Mouse (Mus musculus): Measurements from ENCODE around the gene Pde11a. TPM values are rescaled to one million over a fixed set of nuclear protein-coding genes. Genes with fewer than 3 reads are reported as not detected.

Pde11a gene
- polyA plus RNA-seq, 1 experiment from 2014 or later, result 0.54 TPM

DNA sequence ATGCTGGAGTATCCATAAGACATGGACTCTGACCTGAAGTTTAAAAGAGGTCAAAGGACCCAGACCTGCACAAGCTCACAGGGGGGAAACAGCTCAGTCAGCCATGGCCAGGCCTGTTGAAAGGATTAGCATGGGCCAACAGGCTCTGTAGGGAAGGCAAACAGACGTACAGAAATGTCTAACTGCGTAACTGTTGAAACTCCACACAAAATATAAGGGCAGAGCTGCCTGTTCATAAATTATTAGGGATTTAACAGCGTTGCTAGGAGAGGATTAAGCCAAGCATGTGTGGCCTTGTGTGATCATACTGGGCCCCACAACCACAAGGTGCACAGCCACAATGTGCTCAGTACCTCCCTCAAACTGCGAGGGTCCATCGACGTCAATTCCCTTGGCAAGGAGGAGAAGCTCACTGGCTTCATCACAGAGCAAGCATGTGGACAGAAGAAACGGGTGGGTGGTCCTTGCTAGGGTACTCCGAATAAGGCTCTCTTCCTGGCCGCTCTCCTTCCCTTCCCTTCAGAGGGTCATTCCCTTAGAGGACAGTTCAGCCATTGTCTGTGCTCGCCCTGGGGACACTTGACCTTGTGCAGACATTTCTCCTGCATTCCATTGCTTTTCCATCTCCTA is 375.2 kb downstream of the Pde11a start:
- no peak for ATAC-seq
- Histone ChIP-seq H3K9ac (ENCODE audit: low read depth, low read length) (no peak overlapping the region), H3K4me2 (ENCODE audit: low read length) (no peak overlapping the region), H3K27me3 (ENCODE audit: control insufficient read depth, insufficient read depth, low read depth, low read length) (no peaks in the 10 kb centered on the region), H3K4me1 (ENCODE audit: control insufficient read depth, insufficient read depth, low read length) (peaks cover 21% of the 10 kb centered on the region), H3K4me3 (ENCODE audit: low read depth, low read length) (no peak overlapping the region), H3K36me3 (ENCODE audit: control insufficient read depth, insufficient read depth, low read length) (no peaks in the 10 kb centered on the region), H3K9me3 (replicated peaks; ENCODE audit: control insufficient read depth, low read length, poor library complexity, severe bottlenecking) (no peaks in the 10 kb centered on the region), H3K27ac (ENCODE audit: low read length) (no peak overlapping the region)
- 40% methylated on average over 10 of the region's 10 CpGs for WGBS

DNA sequence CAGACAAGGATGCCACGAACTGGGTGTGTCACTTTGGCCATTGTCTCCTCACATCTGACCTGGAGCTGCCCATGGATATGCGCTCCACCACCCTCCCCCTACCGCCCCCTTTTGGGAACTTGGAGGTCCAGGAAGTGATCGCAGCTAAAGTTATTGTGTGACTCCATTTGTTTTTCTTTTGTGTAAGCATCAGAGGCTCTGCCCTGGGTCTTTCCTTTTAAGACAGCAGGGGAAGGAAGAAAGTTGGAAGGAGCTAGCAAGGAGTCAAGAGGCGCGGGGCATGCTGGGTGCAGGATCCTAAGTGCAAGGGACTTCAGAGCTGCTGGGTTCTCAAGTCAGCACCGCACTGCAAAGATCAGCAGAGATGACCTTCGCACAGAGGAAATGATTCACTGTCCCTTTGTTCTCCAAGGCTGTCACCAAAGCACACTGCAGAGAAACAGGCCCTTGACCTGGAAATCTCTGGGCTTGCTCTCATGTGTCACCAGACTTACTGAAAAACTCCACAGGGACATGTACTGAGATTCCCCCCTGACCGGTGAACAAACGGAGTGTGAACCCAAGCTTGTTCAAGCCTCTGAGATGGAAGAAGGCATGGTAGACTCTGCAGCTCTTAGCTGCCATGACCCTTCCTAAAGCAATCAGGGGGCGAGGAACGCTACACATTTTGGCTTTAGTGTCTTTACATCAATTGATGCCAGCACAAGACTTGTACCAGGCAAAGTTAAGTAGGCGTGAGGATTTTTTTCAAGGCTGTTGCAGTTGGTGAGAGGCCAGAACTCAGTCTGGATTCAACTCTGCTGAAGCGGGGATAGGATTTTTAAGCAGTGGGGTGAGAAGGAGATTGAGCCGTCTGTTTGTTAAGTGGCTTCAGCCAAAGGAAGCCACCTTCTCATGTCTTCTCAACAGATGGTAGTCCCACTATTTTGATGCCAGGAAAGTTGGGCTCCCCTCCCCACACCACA is 377.9 kb downstream of the Pde11a start:
- Histone ChIP-seq H3K4me3 (ENCODE audit: low read depth, low read length) (no peak overlapping the region), H3K27ac (ENCODE audit: low read length) (no peak overlapping the region), H3K4me1 (ENCODE audit: control insufficient read depth, insufficient read depth, low read length) (peaks cover 21% of the 10 kb centered on the region), H3K4me2 (ENCODE audit: low read length) (peak overlapping the region; percentile 48), H3K9ac (ENCODE audit: low read depth, low read length) (peak overlapping the region; percentile 40; the same call in 1 of the 2 replicates), H3K9me3 (replicated peaks; ENCODE audit: control insufficient read depth, low read length, poor library complexity, severe bottlenecking) (no peaks in the 10 kb centered on the region), H3K36me3 (ENCODE audit: control insufficient read depth, insufficient read depth, low read length) (no peaks in the 10 kb centered on the region), H3K27me3 (ENCODE audit: control insufficient read depth, insufficient read depth, low read depth, low read length) (no peaks in the 10 kb centered on the region)
- WGBS, result 51% methylated on average over 15 of the region's 15 CpGs
- 0 out of 2 replicates have a peak, but pooled peaks have one; percentile 32 for ATAC-seq

DNA sequence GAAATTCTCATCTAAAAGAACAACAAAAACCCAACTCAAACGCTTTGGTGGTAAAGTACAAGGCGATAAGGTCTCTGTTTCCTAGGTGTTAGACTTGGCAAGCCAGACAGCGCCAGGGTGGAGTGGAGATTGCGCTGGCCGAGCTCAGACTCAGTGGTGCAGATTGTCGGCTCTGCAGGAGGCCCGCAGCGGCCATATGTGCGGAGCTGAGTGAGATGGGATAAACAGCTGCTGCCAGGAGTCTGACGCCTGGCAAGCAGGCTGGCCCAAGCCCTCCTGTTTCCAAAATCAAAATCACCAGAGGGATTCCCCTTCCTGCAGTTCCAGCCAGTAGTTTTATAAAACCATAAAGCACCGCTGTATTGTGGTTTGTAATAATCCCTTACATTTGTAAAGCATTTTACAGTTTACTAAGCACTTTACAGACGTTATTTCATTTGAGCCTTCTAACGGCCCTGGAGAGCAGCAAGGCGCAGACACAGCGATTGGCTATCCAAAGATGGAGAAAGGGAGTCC is 378.7 kb downstream of the Pde11a start:
- peak overlapping the region; percentile 40; the same call in 1 of the 2 replicates for H3K27ac ChIP-seq (ENCODE audit: low read length)

DNA sequence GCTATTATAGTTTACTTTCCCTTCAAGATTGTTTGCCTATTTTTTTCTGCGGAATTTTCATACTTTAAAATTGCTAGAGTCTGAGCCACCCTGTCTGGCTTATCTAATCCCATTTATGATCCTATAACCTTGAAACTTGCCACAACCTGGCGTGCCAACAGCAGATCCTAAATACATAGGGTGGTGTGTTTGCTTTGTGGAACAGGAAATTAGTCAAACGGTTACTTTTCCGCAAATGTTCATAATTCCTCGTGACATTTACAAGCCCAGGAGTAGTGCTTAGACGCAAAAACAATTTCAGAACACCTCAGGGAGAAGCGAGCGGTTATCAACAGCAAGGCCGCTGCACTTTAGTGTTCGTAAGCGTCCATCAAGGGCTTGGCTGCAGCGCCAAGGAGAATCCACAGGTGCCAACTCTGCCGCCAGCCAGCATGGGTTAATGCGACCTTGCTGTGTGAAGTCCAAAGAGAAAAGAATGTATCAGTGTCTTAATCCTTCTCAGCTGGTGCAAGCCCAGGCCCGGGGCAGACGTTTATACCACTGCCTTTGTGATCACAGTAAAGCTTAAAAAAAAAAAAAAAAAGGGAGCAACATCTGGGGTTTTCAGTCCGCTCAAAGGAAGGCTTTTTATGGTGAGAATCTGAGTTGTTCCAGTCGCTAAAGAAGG is 379.3 kb downstream of the Pde11a start:
- ATAC-seq, result peak; percentile 48; the same call in 1 of the 2 replicates
- 20% methylated on average over 18 of the region's 18 CpGs for WGBS
- H3K36me3 ChIP-seq (ENCODE audit: control insufficient read depth, insufficient read depth, low read length), result no peaks in the 10 kb centered on the region
- peak overlapping the region; percentile 40; the same call in 1 of the 2 replicates for H3K27ac ChIP-seq (ENCODE audit: low read length)
- H3K27me3 ChIP-seq (ENCODE audit: control insufficient read depth, insufficient read depth, low read depth, low read length), result no peaks in the 10 kb centered on the region
- H3K4me1 ChIP-seq (ENCODE audit: control insufficient read depth, insufficient read depth, low read length), result peaks cover 15% of the 10 kb centered on the region
- peak overlapping the region; percentile 9; the same call in 1 of the 2 replicates for H3K4me3 ChIP-seq (ENCODE audit: low read depth, low read length)
- H3K9me3 ChIP-seq (replicated peaks; ENCODE audit: control insufficient read depth, low read length, poor library complexity, severe bottlenecking), result no peaks in the 10 kb centered on the region
- peak overlapping the region; percentile 48 for H3K4me2 ChIP-seq (ENCODE audit: low read length)
- H3K9ac ChIP-seq (ENCODE audit: low read depth, low read length), result peak overlapping the region; percentile 40; the same call in 1 of the 2 replicates

More for the DNA sequence above, 378.7 kb downstream of the Pde11a start:
- Histone ChIP-seq H3K4me1 (ENCODE audit: control insufficient read depth, insufficient read depth, low read length) (peaks cover 20% of the 10 kb centered on the region), H3K27me3 (ENCODE audit: control insufficient read depth, insufficient read depth, low read depth, low read length) (no peaks in the 10 kb centered on the region), H3K4me3 (ENCODE audit: low read depth, low read length) (peak overlapping the region; percentile 9; the same call in 1 of the 2 replicates), H3K9ac (ENCODE audit: low read depth, low read length) (peak overlapping the region; percentile 40), H3K9me3 (replicated peaks; ENCODE audit: control insufficient read depth, low read length, poor library complexity, severe bottlenecking) (no peaks in the 10 kb centered on the region), H3K36me3 (ENCODE audit: control insufficient read depth, insufficient read depth, low read length) (no peaks in the 10 kb centered on the region), H3K4me2 (ENCODE audit: low read length) (peak overlapping the region; percentile 48)
- WGBS, result 7% methylated on average over 15 of the region's 15 CpGs
- ATAC-seq, result peak; percentile 73; the same call in 1 of the 2 replicates

GRCm38 (mm10) chr2:75955709-75956108 is 382.9 kb downstream of the Pde11a start:
- Histone ChIP-seq H3K4me1 (ENCODE audit: control insufficient read depth, insufficient read depth, low read length) (peaks cover 15% of the 10 kb centered on the region), H3K4me3 (ENCODE audit: low read depth, low read length) (no peak overlapping the region), H3K27ac (ENCODE audit: low read length) (no peak overlapping the region), H3K36me3 (ENCODE audit: control insufficient read depth, insufficient read depth, low read length) (no peaks in the 10 kb centered on the region), H3K9ac (ENCODE audit: low read depth, low read length) (no peak overlapping the region), H3K27me3 (ENCODE audit: control insufficient read depth, insufficient read depth, low read depth, low read length) (no peaks in the 10 kb centered on the region), H3K4me2 (ENCODE audit: low read length) (no peak overlapping the region), H3K9me3 (replicated peaks; ENCODE audit: control insufficient read depth, low read length, poor library complexity, severe bottlenecking) (no peaks in the 10 kb centered on the region)
- 49% methylated on average over 14 of the region's 14 CpGs for WGBS
- ATAC-seq, result no peak

DNA sequence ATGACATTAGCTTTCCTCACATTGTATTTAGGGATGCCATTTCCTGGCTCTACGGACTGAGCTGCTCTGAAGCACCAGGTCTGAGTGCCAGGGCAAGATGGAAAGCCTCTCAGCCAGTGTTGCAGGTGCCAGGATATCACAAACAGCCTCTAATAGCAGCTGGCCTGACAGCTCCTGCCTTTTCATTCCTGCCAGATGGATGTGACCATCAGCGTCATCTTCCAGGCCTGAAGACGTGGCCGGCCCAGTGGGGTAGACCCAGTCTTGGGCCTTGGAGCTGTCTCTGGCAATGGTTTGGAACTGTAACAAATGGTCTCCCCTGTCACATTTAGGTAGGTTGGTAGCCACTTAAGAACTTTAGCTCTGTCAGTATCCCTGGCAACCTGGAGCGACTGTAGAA is 385.3 kb downstream of the Pde11a start:
- no peaks in the 10 kb centered on the region for H3K27me3 ChIP-seq (ENCODE audit: control insufficient read depth, insufficient read depth, low read depth, low read length)
- H3K27ac ChIP-seq (ENCODE audit: low read length), result no peak overlapping the region
- ATAC-seq, result no peak
- H3K4me3 ChIP-seq (ENCODE audit: low read depth, low read length), result no peak overlapping the region
- no peaks in the 10 kb centered on the region for H3K4me1 ChIP-seq (ENCODE audit: control insufficient read depth, insufficient read depth, low read length)
- no peaks in the 10 kb centered on the region for H3K9me3 ChIP-seq (replicated peaks; ENCODE audit: control insufficient read depth, low read length, poor library complexity, severe bottlenecking)
- no peaks in the 10 kb centered on the region for H3K36me3 ChIP-seq (ENCODE audit: control insufficient read depth, insufficient read depth, low read length)
- H3K4me2 ChIP-seq (ENCODE audit: low read length), result no peak overlapping the region
- H3K9ac ChIP-seq (ENCODE audit: low read depth, low read length), result no peak overlapping the region
- WGBS, result 90% methylated on average over 5 of the region's 5 CpGs

DNA sequence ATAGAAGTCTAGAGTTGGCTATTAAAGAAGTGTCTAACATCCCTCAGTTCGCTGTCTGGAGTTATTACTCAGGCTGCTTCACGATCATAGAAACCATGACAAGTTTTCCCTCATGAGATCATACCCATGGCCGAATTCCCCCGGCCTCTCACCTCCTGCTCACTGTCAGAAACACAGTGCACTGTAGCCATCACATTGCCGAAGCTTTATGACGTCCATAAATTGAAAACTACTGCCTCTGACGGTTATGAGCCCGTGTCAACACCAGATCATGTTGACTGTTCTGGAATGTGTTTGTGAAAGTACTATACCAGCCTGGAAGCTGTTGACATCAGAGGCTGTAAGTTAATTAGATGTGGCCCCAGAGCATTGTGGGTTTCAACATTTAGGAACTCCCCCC is 387.9 kb downstream of the Pde11a start:
- ATAC-seq, result no peak
- H3K4me1 ChIP-seq (ENCODE audit: control insufficient read depth, insufficient read depth, low read length), result no peaks in the 10 kb centered on the region
- WGBS, result 93% methylated on average over 8 of the region's 8 CpGs
- no peak overlapping the region for H3K9ac ChIP-seq (ENCODE audit: low read depth, low read length)
- H3K36me3 ChIP-seq (ENCODE audit: control insufficient read depth, insufficient read depth, low read length), result no peaks in the 10 kb centered on the region
- H3K4me3 ChIP-seq (ENCODE audit: low read depth, low read length), result no peak overlapping the region
- no peak overlapping the region for H3K4me2 ChIP-seq (ENCODE audit: low read length)
- no peak overlapping the region for H3K27ac ChIP-seq (ENCODE audit: low read length)
- no peaks in the 10 kb centered on the region for H3K9me3 ChIP-seq (replicated peaks; ENCODE audit: control insufficient read depth, low read length, poor library complexity, severe bottlenecking)
- H3K27me3 ChIP-seq (ENCODE audit: control insufficient read depth, insufficient read depth, low read depth, low read length), result no peaks in the 10 kb centered on the region

Measured in midbrain, embryonic 16.5 days (tissue).